Comparison of ENCODE assay signal across 16 mouse cellular contexts in the genomic region with DNA sequence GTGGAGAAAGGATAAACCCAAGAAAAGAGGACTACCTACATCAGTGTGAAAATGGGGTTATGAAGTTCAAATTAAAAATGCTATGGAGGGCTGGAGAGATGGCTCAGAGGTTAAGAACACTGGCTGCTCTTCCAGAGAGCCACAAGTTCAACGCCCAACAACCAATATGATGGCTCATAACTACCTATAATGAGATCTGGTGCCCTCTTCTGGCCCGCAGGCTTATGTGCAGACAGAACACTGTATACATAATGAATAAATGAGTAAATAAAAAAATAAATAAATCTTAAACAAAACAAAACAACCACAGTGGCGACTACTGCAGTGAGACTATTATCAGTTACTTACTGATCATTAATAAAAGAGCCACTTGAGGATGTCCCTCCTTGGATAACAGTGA.
A peak's percentile ranks its signal among the peaks of the same experiment; 100 is the strongest.
DNase-seq lines count a peak whose midpoint lies in the region; TF ChIP-seq lines count a peak whose summit lies in the region.
"Had no signal": no experiment of that assay in that cellular context is flagged by ENCODE, and none has a peak within 500 bp of the region (broad histone marks: within the 10 kb centered on the region; RNA-seq: fewer than 3 reads in every experiment).

No protein-coding gene starts in this region.

- no peaks in the 10 kb centered on the region for H3K4me1 ChIP-seq in thymus, adult 2 months (replicated peaks; ENCODE audit: control insufficient read depth, insufficient read depth, low read length)
- no peaks in the 10 kb centered on the region for H3K4me1 ChIP-seq in MEL (ENCODE audit: control insufficient read depth in 1 of 2, insufficient read depth in 2 of 2, low read length in 2 of 2)
- H3K4me1 ChIP-seq: limb, embryonic 10.5 days; liver, embryonic 13.5 days; neural tube, embryonic 13.5 days had no signal

- H3K79me2 ChIP-seq in MEL (ENCODE audit: control insufficient read depth, insufficient read depth, low read length, poor library complexity) = no peaks in the 10 kb centered on the region

- no peak for DNase-seq in layer of hippocampus, adult 2 months (ENCODE audit: low spot score in 2 of 2)
- DNase-seq in layer of hippocampus, adult 9-11 months = no peak
- peak; percentile 8 for DNase-seq in thymus, adult 2 months
- DNase-seq in thymus, adult 18-20 months = no peak
- peak; percentile 25 for DNase-seq in MEL (ENCODE audit: low read depth, low spot score)
- no peak for DNase-seq in cerebellum, postnatal 14 days
- no peak for DNase-seq in heart, adult 11 months
- DNase-seq: adrenal gland, adult 2 months; cerebellum, adult 11 months; cerebellum, postnatal 25 days; gastrocnemius, postnatal 36 days; kidney, adult 2 months; liver, embryonic 13.5 days; lung, postnatal 14 days had no signal

- no peaks in the 10 kb centered on the region for H3K9me3 ChIP-seq in MEL (replicated peaks; ENCODE audit: insufficient read depth, low read length)
- H3K9me3 ChIP-seq: limb, embryonic 10.5 days; liver, embryonic 13.5 days; neural tube, embryonic 13.5 days had no signal

- TF ChIP-seq CTCF in layer of hippocampus, adult 2 months (conservative IDR thresholded peaks at IDR 0.05) = peak; percentile 58
- no peak for TF ChIP-seq CTCF in thymus, adult 2 months (IDR thresholded peaks at IDR 0.05; ENCODE audit: borderline replicate concordance, control insufficient read depth, extremely low read depth, insufficient read depth, low read length, poor library complexity)
- peak in 1 of 3 experiments; percentile 42; a peak in 2 of 6 replicates for TF ChIP-seq CTCF in MEL (IDR thresholded peaks at IDR 0.05 in 2 of 3, conservative IDR thresholded peaks at IDR 0.05 in 1 of 3; ENCODE audit: control insufficient read depth in 1 of 3, insufficient read depth in 1 of 3, low read depth in 2 of 3, low read length in 3 of 3, poor library complexity in 1 of 3, severe bottlenecking in 1 of 3)

- peaks cover 86% of the 10 kb centered on the region for H3K36me3 ChIP-seq in thymus, adult 2 months (ENCODE audit: control insufficient read depth, insufficient read depth, low read length)
- peaks cover 0 to 36% of the 10 kb centered on the region in 2 experiments; a peak in 2 of 4 replicates for H3K36me3 ChIP-seq in MEL (ENCODE audit: control insufficient read depth in 1 of 2, insufficient read depth in 2 of 2, low read length in 2 of 2)

- TF ChIP-seq EP300 in MEL (IDR thresholded peaks at IDR 0.05; ENCODE audit: low read depth in 1 of 2, low read length in 2 of 2) = no peak

- no peaks in the 10 kb centered on the region for H3K27me3 ChIP-seq in thymus, adult 2 months (ENCODE audit: control insufficient read depth, insufficient read depth, low read length)
- no peaks in the 10 kb centered on the region for H3K27me3 ChIP-seq in MEL (ENCODE audit: control insufficient read depth in 1 of 2, insufficient read depth in 2 of 2, low read length in 2 of 2)
- H3K27me3 ChIP-seq: liver, embryonic 13.5 days; neural tube, embryonic 13.5 days had no signal

- no peak overlapping the region for H3K9ac ChIP-seq in MEL (ENCODE audit: control insufficient read depth, low read depth, low read length, poor library complexity, severe bottlenecking)
- H3K9ac ChIP-seq: liver, embryonic 13.5 days; neural tube, embryonic 13.5 days had no signal

- H3K27ac ChIP-seq in layer of hippocampus, adult 2 months = no peak overlapping the region
- no peak overlapping the region for H3K27ac ChIP-seq in thymus, adult 2 months (ENCODE audit: control insufficient read depth, insufficient read depth, low read length)
- no peak overlapping the region for H3K27ac ChIP-seq in MEL (ENCODE audit: control insufficient read depth, low read depth, low read length)
- H3K27ac ChIP-seq: limb, embryonic 10.5 days; liver, embryonic 13.5 days; neural tube, embryonic 13.5 days had no signal

- WGBS in thymus, adult 2 months = 97% methylated on average over 3 of the region's 3 CpGs

- peak; percentile 1 for TF ChIP-seq RAD21 in MEL (IDR thresholded peaks at IDR 0.05; ENCODE audit: low read depth, low read length)

- no peak overlapping the region for H3K4me3 ChIP-seq in layer of hippocampus, adult 2 months
- H3K4me3 ChIP-seq in thymus, adult 2 months (ENCODE audit: control insufficient read depth, insufficient read depth, low read length) = no peak overlapping the region
- H3K4me3 ChIP-seq in MEL (ENCODE audit: control insufficient read depth in 1 of 2, insufficient read depth in 1 of 2, low read depth in 2 of 2, low read length in 2 of 2) = no peak overlapping the region
- H3K4me3 ChIP-seq: limb, embryonic 10.5 days; liver, embryonic 13.5 days; neural tube, embryonic 13.5 days had no signal

- no peak for TF ChIP-seq POLR2A in thymus, adult 2 months (IDR thresholded peaks at IDR 0.05; ENCODE audit: control insufficient read depth, extremely low read depth, insufficient read depth, low read length, poor library complexity)
- no peak for TF ChIP-seq POLR2A in MEL (IDR thresholded peaks at IDR 0.05; ENCODE audit: control insufficient read depth in 1 of 2, insufficient read depth in 1 of 2, low read depth in 1 of 2, low read length in 2 of 2, poor library complexity in 1 of 2)

TF ChIP-seq in MEL, 35 proteins besides CTCF, POLR2A, EP300 and RAD21:
- TF ChIP-seq SMC3 (IDR thresholded peaks at IDR 0.05; ENCODE audit: low read depth, low read length) (0 out of 2 replicates have a peak, but pooled peaks have one; percentile 9), ELF1 (IDR thresholded peaks at IDR 0.05; ENCODE audit: low read depth, low read length) (no peak)

Comparison
In these comparisons a context has a peak if more than half of its experiments do, and no peak if none do; other contexts are left out.
1. DNase-seq: peak in thymus, adult 2 months (single experiment) and MEL (single experiment); none in layer of hippocampus, adult 2 months (0 of 2), layer of hippocampus, adult 9-11 months (single experiment), thymus, adult 18-20 months (0 of 2), cerebellum, postnatal 14 days (0 of 2) and heart, adult 11 months (single experiment).